Mouse (Mus musculus): ENCODE measurements at regions not wholly inside any gene's neighbourhood (a gene's known extent, or its start where the extent isn't known, plus 50 kb on each side); places are given as distances from the start of the nearest gene placed in this dataset.

- no peak for TF ChIP-seq CTCF (IDR thresholded peaks at IDR 0.05; ENCODE audit: low read depth, low read length)
- TF ChIP-seq EP300 (IDR thresholded peaks at IDR 0.05; ENCODE audit: insufficient read depth, low read depth, low read length) = no peak
Measured at GRCm38 (mm10) chr15:56008603-56009174, 1468.7 kb downstream of the Slc22a22 start.
